Comparison of ENCODE assay signal across 8 mouse cellular contexts in genomic region chr8:111912860-111913432, GRCm38 (mm10). TPM values are rescaled to one million over a fixed set of nuclear protein-coding genes. Genes with fewer than 3 reads are reported as not detected.
DNase-seq lines count a peak whose midpoint lies in the region; ATAC-seq lines count a peak whose summit lies in the region.

No protein-coding gene starts in this region.

- peaks cover 36% of the 10 kb centered on the region for H3K36me3 ChIP-seq in forebrain, embryonic 10.5 days (replicated peaks)

- peaks cover 53% of the 10 kb centered on the region for H3K27me3 ChIP-seq in forebrain, embryonic 10.5 days (ENCODE audit: poor library complexity, severe bottlenecking)

- H3K4me1 ChIP-seq in forebrain, embryonic 10.5 days, result peaks cover 24% of the 10 kb centered on the region

- H3K9me3 ChIP-seq in forebrain, embryonic 10.5 days, result no peaks in the 10 kb centered on the region

- WGBS in forebrain, embryonic 10.5 days, result 32% methylated on average over 12 of the region's 12 CpGs

- peak overlapping the region; percentile 15; the same call in 1 of the 2 replicates for H3K27ac ChIP-seq in forebrain, embryonic 10.5 days

- DNase-seq in kidney, postnatal 4 days, result peak; percentile 22 to 25
- DNase-seq in kidney, adult 8-10 months, result no peak
- DNase-seq in brain, adult 2 months (ENCODE audit: low read depth, low spot score), result peak; percentile 49
- DNase-seq in forebrain, embryonic 10.5 days (ENCODE audit: extremely low spot score, low spot score), result no peak
- DNase-seq in layer of hippocampus, postnatal 14 days (ENCODE audit: low spot score in 2 of 2), result peak; percentile 55 to 73
- DNase-seq in adrenal gland, adult (ENCODE audit: inconsistent age in 2 of 2, low spot score in 1 of 2), result no peak

- H3K4me3 ChIP-seq in forebrain, embryonic 10.5 days, result no peak overlapping the region; the same call in 1 of the 2 replicates

- ATAC-seq in megakaryocyte, adult 5-6 weeks (ENCODE audit: poor library complexity, severe bottlenecking), result no peak
- no peak for ATAC-seq in CD4-positive, CD25-positive, alpha-beta regulatory T cell, adult 4 months

RNA-seq across cellular contexts. Expression of gene Chst5, which starts 2.7 kb away (rescaled TPM):
- polyA plus RNA-seq in forebrain, embryonic 10.5 days (2016; fragmentation: Nextera tagmentation; extraction: Ambion mirVana), result 1.4 and 1.7 TPM in 2 replicates
- under 1 TPM; 0.44 to 0.95 TPM for total RNA-seq in layer of hippocampus, postnatal 14 days (2021)
- total RNA-seq in megakaryocyte, adult 5-6 weeks (2015), result not detected in 2 replicates
- not detected in 2 replicates for total RNA-seq in megakaryocyte, adult 5-6 weeks (2017)
- not detected for polyA plus RNA-seq in CD4-positive, CD25-positive, alpha-beta regulatory T cell, adult 4 months (2017; shearing (Covaris generic))

RNA-seq across cellular contexts. Expression of gene Tmem231, which starts 20.7 kb away (rescaled TPM):
- 23.1 and 23.2 TPM in 2 replicates for polyA plus RNA-seq in forebrain, embryonic 10.5 days (2016; fragmentation: Nextera tagmentation; extraction: Ambion mirVana)
- 1 to 10 TPM; 9.6 to 9.9 TPM for total RNA-seq in layer of hippocampus, postnatal 14 days (2021)
- total RNA-seq in megakaryocyte, adult 5-6 weeks (2015), result not detected in 2 replicates
- 0.33 TPM in 1 of 2 replicates, not detected in the other for total RNA-seq in megakaryocyte, adult 5-6 weeks (2017)
- polyA plus RNA-seq in CD4-positive, CD25-positive, alpha-beta regulatory T cell, adult 4 months (2017; shearing (Covaris generic)), result 1 to 10 TPM; 2.5 to 3.5 TPM

RNA-seq across cellular contexts. Expression of gene Gabarapl2, which starts 27.6 kb away (rescaled TPM):
- 204 and 213 TPM in 2 replicates for polyA plus RNA-seq in forebrain, embryonic 10.5 days (2016; fragmentation: Nextera tagmentation; extraction: Ambion mirVana)
- total RNA-seq in layer of hippocampus, postnatal 14 days (2021), result 100 to 1,000 TPM; 219 to 221 TPM
- total RNA-seq in megakaryocyte, adult 5-6 weeks (2015), result 69.8 and 82.1 TPM in 2 replicates
- total RNA-seq in megakaryocyte, adult 5-6 weeks (2017), result 46.0 and 55.7 TPM in 2 replicates
- polyA plus RNA-seq in CD4-positive, CD25-positive, alpha-beta regulatory T cell, adult 4 months (2017; shearing (Covaris generic)), result 100 to 1,000 TPM; 205 to 239 TPM

RNA-seq across cellular contexts. Expression of gene Tmem170, which starts 36.4 kb away (rescaled TPM):
- polyA plus RNA-seq in forebrain, embryonic 10.5 days (2016; fragmentation: Nextera tagmentation; extraction: Ambion mirVana), result 9.1 and 11.8 TPM in 2 replicates
- total RNA-seq in layer of hippocampus, postnatal 14 days (2021), result 1 to 10 TPM; 3.5 to 4.4 TPM
- 1.6 and 2.9 TPM in 2 replicates for total RNA-seq in megakaryocyte, adult 5-6 weeks (2015)
- total RNA-seq in megakaryocyte, adult 5-6 weeks (2017), result 1.4 and 1.8 TPM in 2 replicates
- polyA plus RNA-seq in CD4-positive, CD25-positive, alpha-beta regulatory T cell, adult 4 months (2017; shearing (Covaris generic)), result 1 to 10 TPM; 7.5 to 9.2 TPM

RNA-seq across cellular contexts. Expression of gene Cfdp1, which starts 58.9 kb away (rescaled TPM):
- 234 and 248 TPM in 2 replicates for polyA plus RNA-seq in forebrain, embryonic 10.5 days (2016; fragmentation: Nextera tagmentation; extraction: Ambion mirVana)
- total RNA-seq in layer of hippocampus, postnatal 14 days (2021), result 10 to 100 TPM; 76.0 to 81.3 TPM
- total RNA-seq in megakaryocyte, adult 5-6 weeks (2015), result 62.8 and 71.2 TPM in 2 replicates
- total RNA-seq in megakaryocyte, adult 5-6 weeks (2017), result 100 TPM in 2 replicates
- polyA plus RNA-seq in CD4-positive, CD25-positive, alpha-beta regulatory T cell, adult 4 months (2017; shearing (Covaris generic)), result 100 to 1,000 TPM; 120 to 140 TPM

Comparison
In these comparisons a context has a peak if more than half of its experiments do, and no peak if none do; other contexts are left out.
1. DNase-seq: peak in kidney, postnatal 4 days (2 of 2), brain, adult 2 months (single experiment) and layer of hippocampus, postnatal 14 days (2 of 2); none in kidney, adult 8-10 months (0 of 2), forebrain, embryonic 10.5 days (single experiment) and adrenal gland, adult (0 of 2).
2. RNA of gene Tmem231, which starts 20.7 kb away (total RNA-seq): 9.6 to 9.9 TPM in layer of hippocampus, postnatal 14 days; 0.33 TPM in megakaryocyte, adult 5-6 weeks; every median in the first group is over 4 times any median in the second.